Mouse (Mus musculus) myocyte (in vitro differentiated cells): ENCODE measurements around the gene Slc15a2. TPM values are rescaled to one million over a fixed set of nuclear protein-coding genes. Genes with fewer than 3 reads are reported as not detected.

ENCODE experiments used
- H3K27me3 ChIP-seq: one replicate; pipeline ENCODE4 v1.6.1; 2011; ENCODE audit not compliant: control insufficient read depth, insufficient read depth, insufficient read length
- H3K36me3 ChIP-seq: one replicate; pipeline ENCODE4 v1.6.1; 2011; ENCODE audit not compliant: control insufficient read depth, insufficient read depth
- H3K4me2 ChIP-seq: one replicate; pipeline ENCODE4 v1.6.1; 2011; ENCODE audit warnings: low read depth, control low read depth
- H3K4me3 ChIP-seq: one replicate; pipeline ENCODE4 v1.5.1; 2011; ENCODE audit warnings: mild to moderate bottlenecking, control low read depth, moderate library complexity
- H3K79me2 ChIP-seq: one replicate; pipeline ENCODE4 v1.6.1; 2011; ENCODE audit not compliant: control insufficient read depth, insufficient read depth
- H3ac ChIP-seq: one replicate; pipeline ENCODE4 v1.6.1; 2011; ENCODE audit not compliant: control insufficient read depth, insufficient read length
- CEBPB ChIP-seq: IDR thresholded peaks from 2 replicates; pipeline ENCODE4 v1.6.1; 2011; ENCODE audit warnings: mild to moderate bottlenecking, moderate library complexity; ENCODE audit not compliant: poor library complexity, insufficient read depth, severe bottlenecking
- E2F4 ChIP-seq: IDR thresholded peaks from one replicate; pipeline ENCODE4 v1.6.1; 2011; ENCODE audit warnings: mild to moderate bottlenecking, control low read depth, moderate library complexity; ENCODE audit not compliant: insufficient read depth
- MAX ChIP-seq: IDR thresholded peaks from one replicate; pipeline ENCODE4 v1.6.1; 2011; ENCODE audit warnings: low read depth, mild to moderate bottlenecking, control low read depth
- MYOD1 ChIP-seq, 3 experiments: IDR thresholded peaks; one replicate each; pipeline ENCODE4 v1.6.1; 2011; ENCODE audit warnings: control low read depth in 2 of 3, low read depth in 2 of 3, mild to moderate bottlenecking in 2 of 3, moderate library complexity in 1 of 3; ENCODE audit not compliant: insufficient read length in 2 of 3, control insufficient read depth in 1 of 3
- MYOG ChIP-seq, 3 experiments: IDR thresholded peaks; one replicate each; pipeline ENCODE4 v1.6.1; 2011; ENCODE audit warnings: control low read depth in 2 of 3, low read depth in 2 of 3, mild to moderate bottlenecking in 2 of 3; ENCODE audit not compliant: insufficient read length in 2 of 3, control insufficient read depth in 1 of 3, insufficient read depth in 1 of 3
- POLR2A ChIP-seq: IDR thresholded peaks from one replicate; pipeline ENCODE4 v1.6.1; 2011; ENCODE audit warnings: low read depth, mild to moderate bottlenecking, control low read depth, moderate library complexity; ENCODE audit not compliant: insufficient read length
- POLR2AphosphoS2 ChIP-seq: IDR thresholded peaks from one replicate; pipeline ENCODE4 v1.6.1; 2011; ENCODE audit warnings: low read depth, control low read depth; ENCODE audit not compliant: insufficient read length
- REST ChIP-seq: IDR thresholded peaks from one replicate; pipeline ENCODE4 v1.6.1; 2011; ENCODE audit warnings: mild to moderate bottlenecking, control low read depth, moderate library complexity; ENCODE audit not compliant: insufficient read depth, insufficient read length
- SRF ChIP-seq: IDR thresholded peaks from one replicate; pipeline ENCODE4 v1.6.1; 2011; ENCODE audit warnings: low read depth; ENCODE audit not compliant: control insufficient read depth, insufficient read length
- TCF12 ChIP-seq: IDR thresholded peaks from one replicate; pipeline ENCODE4 v1.6.1; 2011; ENCODE audit warnings: mild to moderate bottlenecking, control low read depth; ENCODE audit not compliant: poor library complexity, insufficient read depth, severe bottlenecking
- TCF3 ChIP-seq: IDR thresholded peaks from one replicate; pipeline ENCODE4 v1.6.1; 2011; ENCODE audit warnings: low read depth, control low read depth; ENCODE audit not compliant: insufficient read length
- USF1 ChIP-seq: IDR thresholded peaks from one replicate; pipeline ENCODE4 v1.6.1; 2011; ENCODE audit warnings: low read depth, mild to moderate bottlenecking, control low read depth, moderate library complexity
- polyA plus RNA-seq: library from polyadenylated mRNA; unstranded; fragments of >200 nt; fragmentation: generic; extraction: Trizol; gene quantifications from one replicate; pipeline ENCODE4 v1.2.1, GENCODE M21; 2012; ENCODE audit warnings: missing spikeins

Slc15a2 gene
- polyA plus RNA-seq, 1 experiment, result not detected

GRCm38 (mm10) chr16:36728959-36729358 is 55.8 kb downstream of the Slc15a2 start:
- Histone ChIP-seq H3K79me2 (no peaks in the 10 kb centered on the region), H3K27me3 (no peaks in the 10 kb centered on the region), H3K4me2 (no peak overlapping the region), H3ac (no peak overlapping the region), H3K4me3 (no peak overlapping the region), H3K36me3 (no peaks in the 10 kb centered on the region)
- TF ChIP-seq POLR2AphosphoS2 (no peak), MAX (no peak), E2F4 (no peak), TCF12 (no peak), SRF (no peak), REST (no peak), POLR2A (no peak), USF1 (no peak), TCF3 (no peak), MYOD1 (IDR thresholded peaks at IDR 0.05; ENCODE audit: control insufficient read depth in 1 of 3, insufficient read length in 2 of 3, low read depth in 2 of 3) (no peak), MYOG (IDR thresholded peaks at IDR 0.05; ENCODE audit: control insufficient read depth in 1 of 3, insufficient read depth in 1 of 3, insufficient read length in 2 of 3, low read depth in 2 of 3) (no peak), CEBPB (no peak)

GRCm38 (mm10) chr16:36723880-36724443 is 60.8 kb downstream of the Slc15a2 start:
- Histone ChIP-seq H3ac (no peak overlapping the region), H3K4me2 (no peak overlapping the region), H3K36me3 (no peaks in the 10 kb centered on the region), H3K27me3 (no peaks in the 10 kb centered on the region), H3K79me2 (no peaks in the 10 kb centered on the region), H3K4me3 (no peak overlapping the region)
- no peak for TF ChIP-seq POLR2A
- TF ChIP-seq TCF3, result no peak
- TF ChIP-seq SRF, result no peak
- no peak for TF ChIP-seq POLR2AphosphoS2
- no peak for TF ChIP-seq MAX
- TF ChIP-seq REST, result no peak
- TF ChIP-seq TCF12, result no peak
- TF ChIP-seq MYOD1 (IDR thresholded peaks at IDR 0.05; ENCODE audit: control insufficient read depth in 1 of 3, insufficient read length in 2 of 3, low read depth in 2 of 3), result no peak
- no peak for TF ChIP-seq CEBPB
- no peak for TF ChIP-seq USF1
- no peak for TF ChIP-seq MYOG (IDR thresholded peaks at IDR 0.05; ENCODE audit: control insufficient read depth in 1 of 3, insufficient read depth in 1 of 3, insufficient read length in 2 of 3, low read depth in 2 of 3)
- TF ChIP-seq E2F4, result no peak

GRCm38 (mm10) chr16:36722739-36723138 is 62.0 kb downstream of the Slc15a2 start:
- Histone ChIP-seq H3K4me2 (no peak overlapping the region), H3ac (no peak overlapping the region), H3K27me3 (no peaks in the 10 kb centered on the region), H3K79me2 (no peaks in the 10 kb centered on the region), H3K4me3 (no peak overlapping the region), H3K36me3 (no peaks in the 10 kb centered on the region)
- no peak for TF ChIP-seq TCF12

GRCm38 (mm10) chr16:36720194-36721055 is 64.3 kb downstream of the Slc15a2 start:
- no peak overlapping the region for H3K4me2 ChIP-seq
- TF ChIP-seq MAX, result no peak
- TF ChIP-seq USF1, result no peak
- TF ChIP-seq POLR2A, result no peak
- TF ChIP-seq REST, result no peak
- H3K36me3 ChIP-seq, result no peaks in the 10 kb centered on the region
- no peaks in the 10 kb centered on the region for H3K79me2 ChIP-seq
- H3ac ChIP-seq, result no peak overlapping the region
- H3K4me3 ChIP-seq, result no peak overlapping the region
- no peaks in the 10 kb centered on the region for H3K27me3 ChIP-seq

GRCm38 (mm10) chr16:36718637-36719036 is 66.1 kb downstream of the Slc15a2 start:
- Histone ChIP-seq H3K36me3 (no peaks in the 10 kb centered on the region), H3K4me3 (no peak overlapping the region)

More at GRCm38 (mm10) chr16:36718637-36719036, 66.1 kb downstream of the Slc15a2 start:
- no peak overlapping the region for H3ac ChIP-seq
- H3K27me3 ChIP-seq, result no peaks in the 10 kb centered on the region
- no peak for TF ChIP-seq USF1
- TF ChIP-seq TCF12, result no peak
- no peak overlapping the region for H3K4me2 ChIP-seq
- H3K79me2 ChIP-seq, result no peaks in the 10 kb centered on the region
